Mouse (Mus musculus): ENCODE results near the gene Mmp25. TPM values are rescaled to one million over a fixed set of nuclear protein-coding genes. Genes with fewer than 3 reads are reported as not detected.

The Mmp25 gene
- polyA plus RNA-seq, 1 experiment from 2014 or later = 0.86 TPM

DNA sequence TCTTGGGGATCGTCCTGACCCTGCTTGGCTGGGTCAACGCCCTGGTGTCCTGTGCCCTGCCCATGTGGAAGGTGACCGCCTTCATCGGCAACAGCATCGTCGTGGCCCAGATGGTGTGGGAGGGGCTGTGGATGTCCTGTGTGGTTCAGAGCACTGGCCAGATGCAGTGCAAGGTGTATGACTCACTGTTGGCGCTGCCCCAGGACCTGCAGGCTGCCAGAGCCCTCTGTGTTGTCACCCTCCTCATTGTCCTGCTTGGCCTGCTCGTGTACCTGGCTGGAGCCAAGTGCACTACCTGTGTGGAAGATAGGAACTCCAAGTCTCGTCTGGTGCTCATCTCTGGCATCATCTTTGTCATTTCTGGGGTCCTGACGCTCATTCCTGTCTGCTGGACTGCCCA, 36.0 kb upstream of the Mmp25 start:
- peak overlapping the region; percentile 59 for H3K4me2 ChIP-seq
- H3K27ac ChIP-seq (ENCODE audit: low read depth) = no peak overlapping the region
- ATAC-seq (ENCODE audit: insufficient read depth) (no peak), DNase-seq (no peak)
- no peaks in the 10 kb centered on the region for H3K9me3 ChIP-seq (ENCODE audit: low read depth, low read length)
- no peak for TF ChIP-seq CTCF (IDR thresholded peaks at IDR 0.05; ENCODE audit: low read depth)
- peak overlapping the region; percentile 38 for H3K4me3 ChIP-seq (ENCODE audit: low read depth, low read length)
- 0 out of 2 replicates have a peak, but pooled peaks cover 3% of the 10 kb centered on the region for H3K36me3 ChIP-seq (ENCODE audit: insufficient read depth)
- H3K4me1 ChIP-seq (ENCODE audit: insufficient read depth) = peaks cover 3% of the 10 kb centered on the region; the same call in 1 of the 2 replicates
- 53% methylated on average over 10 of the region's 10 CpGs for WGBS
- H3K9ac ChIP-seq = no peak overlapping the region; the same call in 1 of the 2 replicates
- H3K27me3 ChIP-seq (ENCODE audit: insufficient read depth, low read length) = peaks cover 58% of the 10 kb centered on the region

DNA sequence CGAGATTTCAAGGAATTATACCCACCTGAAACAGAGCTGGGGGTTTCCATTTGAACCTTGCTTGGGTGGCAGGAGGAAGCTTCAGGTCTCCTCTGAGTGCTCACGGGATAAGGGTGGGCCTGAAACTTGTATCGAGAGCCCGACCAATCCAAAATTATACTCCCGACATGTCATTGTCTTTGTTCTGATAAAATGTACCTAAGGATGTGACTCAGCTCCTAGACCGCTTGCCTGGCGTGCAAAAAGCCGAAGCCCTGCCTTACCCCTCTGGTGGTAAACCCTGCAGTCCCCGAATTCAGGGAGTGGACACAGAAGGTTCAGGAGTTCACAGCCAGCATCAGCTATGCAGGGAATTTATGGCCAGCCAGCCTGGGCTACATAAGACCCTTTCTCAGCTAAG, 35.3 kb upstream of the Mmp25 start:
- Histone ChIP-seq H3K4me3 (ENCODE audit: low read depth, low read length) (peak overlapping the region; percentile 38), H3K4me2 (peak overlapping the region; percentile 59), H3K27ac (ENCODE audit: low read depth) (no peak overlapping the region), H3K36me3 (ENCODE audit: insufficient read depth) (0 out of 2 replicates have a peak, but pooled peaks cover 3% of the 10 kb centered on the region), H3K27me3 (ENCODE audit: insufficient read depth, low read length) (peaks cover 58% of the 10 kb centered on the region), H3K9ac (peak overlapping the region; percentile 38), H3K4me1 (ENCODE audit: insufficient read depth) (peaks cover 3% of the 10 kb centered on the region; the same call in 1 of the 2 replicates), H3K9me3 (ENCODE audit: low read depth, low read length) (no peaks in the 10 kb centered on the region)
- DNase-seq (no peak), ATAC-seq (ENCODE audit: insufficient read depth) (no peak)
- WGBS = 48% methylated on average over 9 of the region's 9 CpGs
- TF ChIP-seq CTCF (IDR thresholded peaks at IDR 0.05; ENCODE audit: low read depth) = no peak

DNA sequence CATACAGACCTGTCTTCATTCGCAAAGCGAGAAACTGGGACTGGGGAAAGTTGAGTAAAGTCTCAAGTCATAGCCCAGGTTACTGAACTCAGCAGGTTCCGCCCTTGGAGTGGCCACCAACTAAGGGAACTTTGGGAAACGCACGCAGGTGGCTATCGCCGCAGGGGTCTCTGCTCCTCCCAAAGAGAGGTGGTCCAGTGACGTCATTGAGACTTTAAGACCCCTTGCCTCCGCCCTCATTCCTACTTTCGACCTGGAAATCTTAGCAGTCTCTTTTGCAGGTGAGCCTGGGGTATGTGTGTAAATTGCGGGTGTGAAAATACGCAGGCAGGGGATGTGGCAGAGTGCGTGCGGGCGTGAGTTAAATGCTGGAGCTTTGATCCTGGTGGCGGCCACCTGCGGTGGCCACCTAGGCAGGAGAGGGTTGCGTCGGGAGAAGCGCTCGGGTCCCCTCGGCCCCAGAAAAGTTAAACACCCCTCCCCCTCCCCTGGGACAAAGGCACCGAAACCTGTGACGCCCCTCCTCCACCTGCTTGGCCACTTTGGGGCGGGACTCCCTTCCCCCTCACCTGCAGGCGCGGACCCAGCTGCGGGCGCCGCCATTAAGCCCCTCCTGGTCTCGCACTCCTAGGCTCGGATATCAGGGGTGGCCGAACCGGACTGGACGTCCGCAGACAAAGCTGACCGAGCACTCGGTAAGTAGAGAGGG, 34.2 kb upstream of the Mmp25 start, which contains the start of gene Cldn6:
Cldn6 (plus strand) TSS at position 123 of the 709 bp plus-strand sequence.
- 2% methylated on average over 38 of the region's 38 CpGs for WGBS
- peaks cover 9% of the 10 kb centered on the region; the same call in 1 of the 2 replicates for H3K4me1 ChIP-seq (ENCODE audit: insufficient read depth)
- H3K27ac ChIP-seq (ENCODE audit: low read depth) = peak within 1 kb of the TSS; percentile 81
- H3K27me3 ChIP-seq (ENCODE audit: insufficient read depth, low read length) = peaks cover 57% of the 10 kb centered on the region
- DNase-seq (peak; percentile 69), ATAC-seq (ENCODE audit: insufficient read depth) (no peak)
- H3K9ac ChIP-seq = peak within 1 kb of the TSS; percentile 38
- H3K9me3 ChIP-seq (ENCODE audit: low read depth, low read length) = no peaks in the 10 kb centered on the region
- peak within 1 kb of the TSS; percentile 38 for H3K4me3 ChIP-seq (ENCODE audit: low read depth, low read length)
- no peak for TF ChIP-seq CTCF (IDR thresholded peaks at IDR 0.05; ENCODE audit: low read depth)
- H3K36me3 ChIP-seq (ENCODE audit: insufficient read depth) = 0 out of 2 replicates have a peak, but pooled peaks cover 7% of the 10 kb centered on the region
- H3K4me2 ChIP-seq = peak within 1 kb of the TSS; percentile 59

DNA sequence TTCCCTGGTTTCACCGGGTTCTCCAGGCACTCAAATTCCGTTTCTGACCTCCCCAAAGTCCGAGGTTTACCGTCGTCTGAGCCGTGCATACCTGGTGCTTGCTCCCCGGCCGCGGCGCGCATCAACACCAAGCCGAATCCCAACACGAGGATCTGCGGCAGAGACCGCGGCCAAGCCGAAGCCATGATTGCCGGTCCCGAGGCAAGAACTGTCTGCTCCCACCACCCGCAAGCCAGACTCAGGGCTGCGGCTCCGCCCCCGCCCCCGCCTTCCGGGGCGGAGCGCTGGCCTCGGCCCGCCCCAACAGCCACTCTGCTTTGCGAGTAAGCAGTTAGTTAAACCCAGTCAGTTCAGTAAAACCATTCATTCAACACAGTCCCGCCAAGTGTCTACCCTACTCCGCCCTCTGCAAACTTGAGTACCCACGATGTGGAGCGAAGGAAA, 32.2 kb upstream of the Mmp25 start, which contains the start of gene Tnfrsf12a:
Tnfrsf12a (minus strand) TSS at position 233 of the 444 bp plus-strand sequence.
- peaks cover 40% of the 10 kb centered on the region for H3K27me3 ChIP-seq (ENCODE audit: insufficient read depth, low read length)
- peak within 1 kb of the TSS; percentile 58 for H3K4me3 ChIP-seq (ENCODE audit: low read depth, low read length)
- under 1% methylated on average over 34 of the region's 34 CpGs for WGBS
- TF ChIP-seq CTCF (IDR thresholded peaks at IDR 0.05; ENCODE audit: low read depth) = no peak
- peaks cover 9% of the 10 kb centered on the region; the same call in 1 of the 2 replicates for H3K4me1 ChIP-seq (ENCODE audit: insufficient read depth)
- no peaks in the 10 kb centered on the region for H3K9me3 ChIP-seq (ENCODE audit: low read depth, low read length)
- peak within 1 kb of the TSS; percentile 82 for H3K27ac ChIP-seq (ENCODE audit: low read depth)
- 0 out of 2 replicates have a peak, but pooled peaks cover 7% of the 10 kb centered on the region for H3K36me3 ChIP-seq (ENCODE audit: insufficient read depth)
- DNase-seq = peak; percentile 93
- ATAC-seq (ENCODE audit: insufficient read depth) = peak; percentile 39
- peak within 1 kb of the TSS; percentile 64 for H3K9ac ChIP-seq
- H3K4me2 ChIP-seq = peak within 1 kb of the TSS; percentile 96

DNA sequence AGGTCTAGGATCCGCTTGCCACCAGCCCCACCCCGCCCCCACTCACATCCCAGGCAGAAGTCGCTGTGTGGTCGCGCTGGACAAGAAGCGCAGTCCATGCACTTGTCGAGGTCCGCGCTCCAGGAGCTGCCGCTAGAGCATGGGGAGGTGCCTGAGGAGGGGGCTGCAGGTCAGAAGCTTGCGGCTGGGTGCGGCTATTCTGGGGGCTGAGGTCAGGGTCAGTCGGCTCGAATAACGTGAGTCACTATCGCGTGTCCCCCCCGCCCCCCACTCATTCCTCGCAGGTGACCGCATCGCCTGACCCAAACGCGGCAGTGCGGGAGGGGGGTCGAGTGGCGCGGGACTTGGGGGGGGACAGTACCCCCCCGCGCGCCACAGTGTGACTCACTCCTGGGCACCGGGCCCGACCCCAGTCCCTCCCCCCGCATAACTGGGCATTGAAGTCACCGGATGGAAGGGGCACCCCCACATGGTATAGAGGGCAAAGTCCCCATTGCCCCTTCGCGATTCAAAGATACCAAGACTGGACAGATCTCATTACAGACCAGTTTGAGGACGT, 31.5 kb upstream of the Mmp25 start:
- Histone ChIP-seq H3K4me3 (ENCODE audit: low read depth, low read length) (peak overlapping the region; percentile 58), H3K36me3 (ENCODE audit: insufficient read depth) (0 out of 2 replicates have a peak, but pooled peaks cover 7% of the 10 kb centered on the region), H3K27ac (ENCODE audit: low read depth) (peak overlapping the region; percentile 82), H3K9me3 (ENCODE audit: low read depth, low read length) (no peaks in the 10 kb centered on the region), H3K9ac (peak overlapping the region; percentile 64), H3K4me1 (ENCODE audit: insufficient read depth) (peaks cover 6% of the 10 kb centered on the region; the same call in 1 of the 2 replicates), H3K27me3 (ENCODE audit: insufficient read depth, low read length) (peaks cover 33% of the 10 kb centered on the region), H3K4me2 (peak overlapping the region; percentile 96)
- DNase-seq (no peak), ATAC-seq (ENCODE audit: insufficient read depth) (no peak)
- no peak for TF ChIP-seq CTCF (IDR thresholded peaks at IDR 0.05; ENCODE audit: low read depth)
- under 1% methylated on average over 37 of the region's 37 CpGs for WGBS

DNA sequence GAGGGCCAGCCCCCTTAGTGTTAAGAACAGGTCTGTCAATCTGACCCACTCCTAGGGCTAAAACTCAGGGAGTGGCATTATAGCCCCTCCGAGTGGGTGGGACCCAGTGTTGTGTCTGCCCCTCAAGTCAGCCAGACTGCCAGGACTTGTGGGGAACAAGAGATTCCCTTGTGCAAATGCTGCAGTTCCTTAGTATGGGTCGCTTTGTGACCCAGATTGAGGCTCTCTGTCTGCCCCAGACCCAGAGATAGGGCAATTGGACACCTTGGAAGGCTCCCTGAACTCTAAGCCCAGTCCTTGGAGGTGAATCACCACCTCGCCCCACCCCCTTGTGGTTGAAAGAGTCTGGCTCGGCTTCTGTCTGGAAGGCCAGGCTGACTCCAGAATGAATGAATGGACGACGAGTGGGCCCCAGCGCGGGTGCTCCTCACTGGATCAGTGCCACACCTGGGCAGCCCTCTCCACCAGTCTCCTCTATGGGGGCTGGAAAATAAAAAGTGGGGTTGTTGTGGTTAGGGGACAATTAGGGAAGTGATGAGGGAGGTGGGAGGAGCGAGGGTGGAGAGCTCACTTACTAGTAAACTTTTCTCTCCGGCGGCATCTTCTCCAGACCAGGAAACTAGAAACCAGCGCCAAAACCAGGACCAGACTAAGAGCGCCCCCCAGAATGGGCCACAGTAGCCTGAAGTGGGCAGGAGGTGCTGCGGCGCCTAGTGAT, 30.6 kb upstream of the Mmp25 start:
- WGBS = 20% methylated on average over 15 of the region's 15 CpGs
- H3K9ac ChIP-seq = peak overlapping the region; percentile 64; the same call in 1 of the 2 replicates
- H3K27ac ChIP-seq (ENCODE audit: low read depth) = peak overlapping the region; percentile 62; the same call in 1 of the 2 replicates
- H3K27me3 ChIP-seq (ENCODE audit: insufficient read depth, low read length) = peaks cover 25% of the 10 kb centered on the region
- DNase-seq (no peak), ATAC-seq (ENCODE audit: insufficient read depth) (no peak)
- peak overlapping the region; percentile 58 for H3K4me3 ChIP-seq (ENCODE audit: low read depth, low read length)
- peak overlapping the region; percentile 96 for H3K4me2 ChIP-seq
- TF ChIP-seq CTCF (IDR thresholded peaks at IDR 0.05; ENCODE audit: low read depth) = peak; percentile 30; the same call in 1 of the 2 replicates
- H3K9me3 ChIP-seq (ENCODE audit: low read depth, low read length) = no peaks in the 10 kb centered on the region
- H3K4me1 ChIP-seq (ENCODE audit: insufficient read depth) = peaks cover 6% of the 10 kb centered on the region; the same call in 1 of the 2 replicates
- H3K36me3 ChIP-seq (ENCODE audit: insufficient read depth) = 0 out of 2 replicates have a peak, but pooled peaks cover 4% of the 10 kb centered on the region

Measured in lung, embryonic 14.5 days (tissue).